Mouse (Mus musculus) ES-E14 (cell line): ENCODE measurements around the gene Syde2. TPM values are rescaled to one million over a fixed set of nuclear protein-coding genes. Genes with fewer than 3 reads are reported as not detected.

Source experiments
- DNase-seq: peaks from one replicate; pipeline ENCODE4 v3.0.0-alpha.2; 2013; ENCODE audit warnings: low read depth, low spot score
- H3K27ac ChIP-seq: 2 replicates; pipeline ENCODE4 v1.5.1; 2012; ENCODE audit warnings: low read depth, mild to moderate bottlenecking, low read length, moderate library complexity, mixed read lengths; ENCODE audit not compliant: poor library complexity, insufficient read depth, severe bottlenecking
- H3K36me3 ChIP-seq: 2 replicates; pipeline ENCODE4 v1.6.1; 2012; ENCODE audit warnings: mild to moderate bottlenecking, low read length, moderate library complexity, mixed read lengths; ENCODE audit not compliant: control insufficient read depth, poor library complexity, insufficient read depth, severe bottlenecking
- H3K4me1 ChIP-seq, 2 experiments: fragments of 150-350 bp in 1 of 2; sonication (generic) in 1 of 2; 2 replicates each; pipeline ENCODE4 v1.6.1; 2012; ENCODE audit warnings: low read length in 2 of 2, mild to moderate bottlenecking in 1 of 2, mixed read lengths in 1 of 2; ENCODE audit not compliant: control insufficient read depth in 2 of 2, insufficient read depth in 2 of 2, poor library complexity in 1 of 2
- H3K4me3 ChIP-seq, 2 experiments: fragments of 150-350 bp in 1 of 2; sonication (generic) in 1 of 2; 2 replicates each; pipeline ENCODE4 v1.5.1; 2012; ENCODE audit warnings: low read length in 2 of 2, low read depth in 1 of 2, mild to moderate bottlenecking in 1 of 2, mixed read lengths in 1 of 2; ENCODE audit not compliant: insufficient read depth in 1 of 2, poor library complexity in 1 of 2, severe bottlenecking in 1 of 2
- H3K9ac ChIP-seq: 2 replicates; pipeline ENCODE4 v1.6.1; 2012; ENCODE audit warnings: low read depth, mild to moderate bottlenecking, low read length, mixed read lengths; ENCODE audit not compliant: poor library complexity, insufficient read depth, severe bottlenecking
- H3K9me3 ChIP-seq: fragments of 150-350 bp; sonication (generic); 2 replicates; pipeline ENCODE4 v1.6.1; 2012; ENCODE audit warnings: low read depth, mild to moderate bottlenecking, low read length; ENCODE audit not compliant: control insufficient read depth, insufficient read depth
- CHD2 ChIP-seq: IDR thresholded peaks from 2 replicates; pipeline ENCODE4 v1.6.1; 2014; ENCODE audit warnings: mild to moderate bottlenecking, low read depth, low read length, inconsistent platforms
- HCFC1 ChIP-seq: IDR thresholded peaks from 2 replicates; pipeline ENCODE4 v1.6.1; 2012; ENCODE audit warnings: low read length, inconsistent platforms, borderline replicate concordance; ENCODE audit not compliant: insufficient read depth
- MAFK ChIP-seq: IDR thresholded peaks from 2 replicates; pipeline ENCODE4 v1.6.1; 2014; ENCODE audit warnings: mild to moderate bottlenecking, low read depth, low read length, inconsistent platforms; ENCODE audit not compliant: insufficient read depth
- ZC3H11A ChIP-seq: IDR thresholded peaks from 2 replicates; pipeline ENCODE4 v1.6.1; 2012; ENCODE audit warnings: low read depth, mild to moderate bottlenecking, inconsistent platforms, low read length, borderline replicate concordance
- ZNF384 ChIP-seq: IDR thresholded peaks from 2 replicates; pipeline ENCODE4 v1.6.1; 2012; ENCODE audit warnings: low read depth, low read length, inconsistent platforms
- in situ Hi-C, 2 experiments: fragments of 600-800 bp; cut with MboI; formaldehyde crosslinking; loops; one replicate each; pipeline ENCODE4 v1.15.1; 2025; ENCODE audit warnings: low sequenced_read_pairs in 2 of 2, inconsistent platforms in 1 of 2; ENCODE audit not compliant: unreplicated experiment in 2 of 2
- total RNA-seq: library from RNA; depleted of rRNA; stranded (reverse); fragments of 300-350 nt; gene quantifications from 2 replicates; pipeline ENCODE4 v1.2.3, GENCODE M21; 2012

Gene Syde2
- total RNA-seq, 1 experiment, result 19.9 TPM

DNA sequence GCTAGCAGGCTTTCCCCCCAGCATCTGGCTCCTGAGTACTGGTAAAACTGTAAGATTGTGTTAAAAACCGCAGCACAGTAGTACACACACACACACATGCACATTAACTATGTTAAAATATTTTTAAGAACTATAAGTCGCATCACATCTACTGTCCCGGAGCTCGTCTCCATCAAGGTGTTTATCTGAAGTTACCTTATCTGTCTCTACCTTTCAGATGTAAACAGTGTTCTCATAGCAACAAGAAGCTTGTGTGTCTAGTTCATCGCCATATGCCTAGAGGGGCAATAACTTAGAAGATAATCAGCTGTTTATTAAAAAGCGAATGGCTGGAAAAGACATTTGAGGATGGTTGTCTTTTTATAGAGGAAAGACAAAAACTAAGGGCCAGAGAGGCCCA lies 37.8 kb downstream of the Syde2 start:
- Histone ChIP-seq H3K27ac (no peak overlapping the region), H3K9ac (no peak overlapping the region), H3K9me3 (no peaks in the 10 kb centered on the region), H3K4me1 (peaks cover 4 to 5% of the 10 kb centered on the region in 2 experiments; a peak in 2 of 4 replicates), H3K4me3 (no peak overlapping the region), H3K36me3 (no peaks in the 10 kb centered on the region)
- DNase-seq, result no peak
- no peak for TF ChIP-seq MAFK
- in situ Hi-C loops, result no loop called here

DNA sequence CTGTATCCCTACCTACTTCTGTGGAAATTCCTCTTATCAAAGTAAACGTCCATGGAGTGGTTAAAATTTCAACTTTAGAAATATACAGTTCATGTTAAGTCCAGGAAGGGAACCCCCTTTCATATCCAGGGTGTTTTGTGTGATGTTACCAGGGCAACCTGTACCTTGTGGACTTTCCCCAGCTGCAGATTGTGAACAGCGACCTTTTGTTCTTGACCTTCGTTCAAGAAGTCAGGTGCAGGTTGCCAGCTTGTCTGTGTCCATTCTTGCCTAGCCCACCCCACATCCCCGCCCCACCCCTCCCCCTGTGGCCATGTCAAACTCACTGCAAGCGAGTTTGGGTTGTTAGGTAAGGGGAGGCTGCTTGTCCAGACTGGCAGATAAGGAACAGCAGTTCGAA lies 39.4 kb downstream of the Syde2 start:
- no peak overlapping the region for H3K9ac ChIP-seq
- in situ Hi-C loops, result no loop called here
- TF ChIP-seq CHD2, result no peak
- no peak for TF ChIP-seq ZC3H11A
- no peak overlapping the region for H3K27ac ChIP-seq
- peaks cover 4 to 5% of the 10 kb centered on the region in 2 experiments; a peak in 2 of 4 replicates for H3K4me1 ChIP-seq
- no peaks in the 10 kb centered on the region for H3K9me3 ChIP-seq
- no peak for DNase-seq
- H3K36me3 ChIP-seq, result no peaks in the 10 kb centered on the region
- H3K4me3 ChIP-seq, result no peak overlapping the region

DNA sequence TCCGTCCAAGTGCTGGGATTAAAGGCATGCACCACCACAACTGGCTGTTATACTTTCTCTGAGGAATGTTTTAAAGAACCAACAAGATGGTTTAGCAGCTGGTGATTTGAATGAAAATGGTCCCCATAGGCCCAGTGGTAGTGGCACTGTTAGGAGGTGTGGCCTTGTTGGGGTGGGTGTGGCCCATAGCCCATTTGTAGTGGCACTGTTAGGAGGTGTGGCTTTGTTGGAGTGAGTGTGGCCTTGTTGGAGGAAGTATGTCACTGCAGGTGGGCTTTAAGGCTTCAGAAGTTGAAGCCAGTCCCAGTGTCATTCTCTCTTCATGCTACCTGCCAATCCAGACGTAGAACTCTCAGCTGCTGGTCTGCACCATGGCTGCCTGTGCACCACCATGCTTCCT lies 40.7 kb downstream of the Syde2 start:
- in situ Hi-C loops, result no loop called here
- Histone ChIP-seq H3K27ac (no peak overlapping the region), H3K9ac (no peak overlapping the region), H3K9me3 (no peaks in the 10 kb centered on the region), H3K4me3 (no peak overlapping the region), H3K36me3 (no peaks in the 10 kb centered on the region), H3K4me1 (peaks cover 4 to 5% of the 10 kb centered on the region in 2 experiments; a peak in 2 of 4 replicates)
- TF ChIP-seq CHD2 (no peak), HCFC1 (no peak), ZNF384 (no peak), MAFK (no peak), ZC3H11A (no peak)
- DNase-seq, result no peak

DNA sequence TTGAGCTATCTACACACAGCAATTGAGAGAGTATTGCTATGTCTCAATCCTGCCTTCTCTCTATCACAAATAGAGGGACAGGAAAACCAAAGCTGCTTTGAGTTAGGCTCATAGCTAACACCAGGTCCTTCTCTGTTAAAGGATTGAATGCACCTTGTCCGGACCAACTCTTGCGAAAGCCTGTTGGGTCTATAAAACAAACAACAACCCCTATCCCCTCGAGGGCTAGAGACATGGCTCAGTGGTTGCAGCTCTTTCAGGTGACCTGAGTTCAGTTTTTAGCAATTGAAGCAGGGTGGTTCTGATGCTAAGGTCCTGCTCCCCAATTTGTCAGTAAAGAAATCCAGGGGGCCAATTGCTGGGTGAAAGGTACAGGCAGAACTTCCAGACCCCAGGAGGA lies 41.6 kb downstream of the Syde2 start:
- Histone ChIP-seq H3K36me3 (no peaks in the 10 kb centered on the region), H3K9ac (no peak overlapping the region), H3K4me3 (no peak overlapping the region), H3K4me1 (peaks cover 4 to 5% of the 10 kb centered on the region in 2 experiments; a peak in 2 of 4 replicates), H3K9me3 (no peaks in the 10 kb centered on the region), H3K27ac (no peak overlapping the region)
- no peak for DNase-seq
- no peak for TF ChIP-seq MAFK
- TF ChIP-seq HCFC1, result no peak
- no peak for TF ChIP-seq CHD2
- no peak for TF ChIP-seq ZNF384
- TF ChIP-seq ZC3H11A, result no peak
- in situ Hi-C loops, result no loop called here

DNA sequence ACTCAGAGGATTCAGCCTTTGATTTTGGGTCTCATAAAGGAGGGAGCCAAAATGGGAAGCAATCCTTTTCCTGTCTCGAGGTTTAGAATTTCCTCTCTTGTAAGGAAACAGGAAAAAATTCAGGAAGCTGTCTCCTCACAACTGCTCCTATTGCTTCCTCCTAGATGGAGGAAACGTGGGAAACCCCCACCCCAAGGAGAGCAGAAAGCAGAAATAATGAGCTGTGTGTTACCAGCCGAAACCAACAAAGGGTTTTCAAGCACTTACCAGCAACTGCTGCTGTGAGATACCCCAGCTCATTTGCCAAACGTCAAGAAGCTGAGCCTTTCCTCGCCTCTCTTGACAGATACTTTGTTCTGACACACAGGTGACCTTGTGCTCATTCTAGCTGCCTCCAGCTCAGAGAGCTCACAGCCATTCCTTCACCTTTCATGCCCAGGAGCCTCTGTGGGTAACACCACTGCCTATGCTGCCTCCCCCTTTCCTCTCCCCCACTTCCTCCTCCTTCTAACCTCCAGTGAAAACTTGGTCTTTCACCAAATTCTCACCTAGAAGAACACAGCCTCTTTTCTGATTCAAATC lies 42.7 kb downstream of the Syde2 start:
- in situ Hi-C loops, result no loop called here
- DNase-seq, result no peak
- Histone ChIP-seq H3K4me3 (no peak overlapping the region), H3K4me1 (peaks cover 4 to 5% of the 10 kb centered on the region in 2 experiments; a peak in 2 of 4 replicates), H3K9me3 (no peaks in the 10 kb centered on the region), H3K9ac (no peak overlapping the region), H3K36me3 (no peaks in the 10 kb centered on the region), H3K27ac (no peak overlapping the region)
- TF ChIP-seq ZC3H11A (no peak), MAFK (no peak), HCFC1 (no peak), CHD2 (no peak), ZNF384 (no peak)
